ENCODE assay signal across 15 mouse cellular contexts in genomic region chr7:98874411-98874951, GRCm38 (mm10). TPM values are rescaled to one million over a fixed set of nuclear protein-coding genes. Genes with fewer than 3 reads are reported as not detected.
DNase-seq lines count a peak whose midpoint lies in the region; ATAC-seq lines count a peak whose summit lies in the region.
"Had no signal": no experiment of that assay in that cellular context is flagged by ENCODE, and none has a peak within 500 bp of the region (broad histone marks: within the 10 kb centered on the region; RNA-seq: fewer than 3 reads in every experiment).

No protein-coding gene starts in this region.

- H3K36me3 ChIP-seq in heart, embryonic 14.5 days (ENCODE audit: control insufficient read depth, insufficient read depth, low read length): no peaks in the 10 kb centered on the region
- H3K36me3 ChIP-seq in liver, embryonic 15.5 days (replicated peaks): no peaks in the 10 kb centered on the region
- no peaks in the 10 kb centered on the region for H3K36me3 ChIP-seq in forebrain, embryonic 10.5 days (replicated peaks)
- H3K36me3 ChIP-seq: hindbrain, embryonic 12.5 days; kidney, embryonic 15.5 days had no signal

- peak overlapping the region; percentile 19 to 60; a peak in 3 of 4 replicates for H3K27ac ChIP-seq in heart, embryonic 14.5 days (replicated peaks in 1 of 2; ENCODE audit: control insufficient read depth in 1 of 2, insufficient read depth in 1 of 2, low read depth in 2 of 2, low read length in 2 of 2)
- no peak overlapping the region for H3K27ac ChIP-seq in liver, embryonic 15.5 days (replicated peaks)
- H3K27ac ChIP-seq in forebrain, embryonic 10.5 days: no peak overlapping the region
- H3K27ac ChIP-seq: hindbrain, embryonic 12.5 days; kidney, embryonic 15.5 days; liver, embryonic 14.5 days had no signal

- WGBS in heart, embryonic 14.5 days: 32% methylated on average over 6 of the region's 6 CpGs
- 54% methylated on average over 6 of the region's 6 CpGs for WGBS in liver, embryonic 15.5 days (ENCODE audit: insufficient replicate concordance)
- 72% methylated on average over 6 of the region's 6 CpGs for WGBS in forebrain, embryonic 10.5 days

- no peak for DNase-seq in heart, adult 9 months (ENCODE audit: low spot score in 2 of 2)
- DNase-seq in adrenal gland, adult 8-10 months: peak; percentile 54
- DNase-seq in lung, postnatal 25 days (ENCODE audit: low spot score): peak; percentile 21
- no peak for DNase-seq in spleen, postnatal 10 days (ENCODE audit: low spot score in 2 of 2)
- no peak for DNase-seq in forebrain, embryonic 10.5 days (ENCODE audit: extremely low spot score, low spot score)
- DNase-seq: cerebellum, adult 8-10 months; heart, adult 18-20 months; thymus, postnatal 14 days had no signal

- no peaks in the 10 kb centered on the region for H3K27me3 ChIP-seq in heart, embryonic 14.5 days (ENCODE audit: control insufficient read depth, insufficient read depth, low read length)
- H3K27me3 ChIP-seq in liver, embryonic 15.5 days: no peaks in the 10 kb centered on the region; the same call in 1 of the 2 replicates
- H3K27me3 ChIP-seq in forebrain, embryonic 10.5 days (ENCODE audit: poor library complexity, severe bottlenecking): peaks cover 65% of the 10 kb centered on the region
- H3K27me3 ChIP-seq: hindbrain, embryonic 12.5 days had no signal

- no peak overlapping the region for H3K9ac ChIP-seq in heart, embryonic 14.5 days (ENCODE audit: low read length)
- no peak overlapping the region for H3K9ac ChIP-seq in liver, embryonic 15.5 days
- H3K9ac ChIP-seq: hindbrain, embryonic 12.5 days; kidney, embryonic 15.5 days; liver, embryonic 14.5 days had no signal

- peaks cover 31 to 42% of the 10 kb centered on the region in 2 experiments for H3K4me1 ChIP-seq in heart, embryonic 14.5 days (ENCODE audit: control insufficient read depth in 2 of 2, insufficient read depth in 2 of 2, low read length in 2 of 2)
- no peaks in the 10 kb centered on the region for H3K4me1 ChIP-seq in liver, embryonic 15.5 days (replicated peaks)
- H3K4me1 ChIP-seq in forebrain, embryonic 10.5 days: peaks cover 50% of the 10 kb centered on the region

- no peak for ATAC-seq in heart, embryonic 14.5 days (ENCODE audit: insufficient number of reproducible peaks, insufficient read depth, low FRiP score, low read depth)
- ATAC-seq in liver, embryonic 15.5 days (ENCODE audit: insufficient read depth): peak; percentile 40; the same call in 1 of the 2 replicates
- ATAC-seq: activated CD4-positive, CD25-positive, alpha-beta regulatory T cell, adult 4 months had no signal

- no peak overlapping the region for H3K4me2 ChIP-seq in heart, embryonic 14.5 days (ENCODE audit: low read length)
- H3K4me2 ChIP-seq in liver, embryonic 15.5 days: no peak overlapping the region
- H3K4me2 ChIP-seq: hindbrain, embryonic 12.5 days; kidney, embryonic 15.5 days; midbrain, embryonic 11.5 days had no signal

- no peak overlapping the region for H3K4me3 ChIP-seq in heart, embryonic 14.5 days (ENCODE audit: control insufficient read depth in 1 of 2, insufficient read depth in 1 of 2, low read depth in 1 of 2, low read length in 2 of 2)
- H3K4me3 ChIP-seq in liver, embryonic 15.5 days (replicated peaks): no peak overlapping the region
- H3K4me3 ChIP-seq in forebrain, embryonic 10.5 days: no peak overlapping the region
- H3K4me3 ChIP-seq: hindbrain, embryonic 12.5 days; kidney, embryonic 15.5 days had no signal

- H3K9me3 ChIP-seq in heart, embryonic 14.5 days (ENCODE audit: control insufficient read depth, low read length): no peaks in the 10 kb centered on the region
- H3K9me3 ChIP-seq in liver, embryonic 15.5 days (replicated peaks): no peaks in the 10 kb centered on the region
- H3K9me3 ChIP-seq in forebrain, embryonic 10.5 days: no peaks in the 10 kb centered on the region
- H3K9me3 ChIP-seq: hindbrain, embryonic 12.5 days; kidney, embryonic 15.5 days had no signal

RNA-seq across cellular contexts. Expression of gene Wnt11, which starts 39.6 kb away (rescaled TPM):
- polyA plus RNA-seq in heart, embryonic 14.5 days (2014; fragmentation: Nextera tagmentation; extraction: Ambion mirVana): 13.5 and 14.7 TPM in 2 replicates
- 1 to 10 TPM in 3 of 4 experiments, under 1 TPM in 1; 0.59 to 1.5 (median 1.2) TPM for total RNA-seq in adrenal gland, adult 8-10 months (2022)
- 0.61 and 0.64 TPM in 2 replicates for polyA plus RNA-seq in liver, embryonic 15.5 days (2015; fragmentation: Nextera tagmentation; extraction: Ambion mirVana)
- polyA plus RNA-seq in forebrain, embryonic 10.5 days (2016; fragmentation: Nextera tagmentation; extraction: Ambion mirVana): 0.17 and 0.32 TPM in 2 replicates
- polyA plus RNA-seq: activated CD4-positive, CD25-positive, alpha-beta regulatory T cell, adult 4 months had no signal

Comparison
In these comparisons a context has a peak if more than half of its experiments do, and no peak if none do; other contexts are left out.
1. H3K27ac ChIP-seq: peak in heart, embryonic 14.5 days (2 of 2); none in liver, embryonic 15.5 days (single experiment) and forebrain, embryonic 10.5 days (single experiment).
2. DNase-seq: peak in adrenal gland, adult 8-10 months (single experiment) and lung, postnatal 25 days (single experiment); none in heart, adult 9 months (0 of 2), spleen, postnatal 10 days (0 of 2) and forebrain, embryonic 10.5 days (single experiment).